Mouse (Mus musculus) sigmoid colon, adult 10 weeks (tissue): ENCODE measurements around the gene Olfr136. TPM values are rescaled to one million over a fixed set of nuclear protein-coding genes. Genes with fewer than 3 reads are reported as not detected.

Experiments used
- polyA plus RNA-seq: library from polyadenylated mRNA; stranded (reverse); fragments of 350-450 nt; fragmentation: Illumina TruSeq; extraction: RNeasy Lipid Tissue Mini Kit (QIAGEN cat#74804); gene quantifications from one replicate; pipeline ENCODE4 v1.2.3, GENCODE M21; 2014; ENCODE audit warnings: low read depth, low replicate concordance

Gene Olfr136
- polyA plus RNA-seq = not detected

DNA sequence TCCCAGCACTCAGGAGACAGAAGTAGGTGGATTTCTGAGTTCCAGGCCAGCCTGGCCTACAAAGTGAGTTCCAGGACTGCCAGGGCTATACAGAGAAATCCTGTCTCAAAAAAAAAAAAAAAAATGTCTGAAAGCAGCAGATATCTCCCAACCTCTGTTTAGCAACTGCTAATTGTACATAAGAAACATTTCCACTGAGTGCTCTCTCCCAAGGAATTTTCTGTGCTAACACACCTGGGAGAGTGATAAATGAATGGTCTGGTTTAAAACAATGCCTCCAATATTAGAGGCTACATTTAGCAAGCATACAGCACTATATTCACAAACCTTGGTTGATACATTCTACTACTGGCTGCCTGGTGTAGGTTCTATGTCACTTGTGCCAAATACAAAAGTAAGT lies at the start of gene Olfr136:
Gene Olfr136, plus strand, starts transcription at position 301 of the 400 bp plus-strand sequence.

DNA sequence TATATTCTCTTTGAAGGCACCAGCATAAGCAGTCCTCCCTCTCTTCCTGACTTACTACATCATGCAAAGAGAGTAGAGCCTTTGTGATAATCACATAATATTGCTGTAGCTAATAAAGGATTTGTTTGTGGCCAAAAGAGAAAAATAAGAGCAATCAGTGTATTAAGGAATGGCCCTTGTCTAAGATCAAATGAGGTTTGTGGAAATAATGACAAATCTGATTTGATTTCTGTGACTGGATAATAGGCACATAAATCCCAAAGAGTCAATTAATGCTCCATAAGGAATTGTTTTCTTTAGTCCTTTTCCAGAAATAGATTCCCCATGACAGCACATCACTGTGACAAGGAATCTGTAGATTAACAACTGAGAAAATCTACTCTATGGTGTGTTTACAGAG lies 22.2 kb upstream of the Olfr136 start, which contains the start of gene Olfr137:
Gene Olfr137, minus strand, starts transcription at position 101 of the 400 bp plus-strand sequence.

Other genes starting within 250 kb of the Olfr136 start
- not detected for gene Olfr131, start 241.1 kb upstream of the Olfr136 start, polyA plus RNA-seq
- gene Olfr132, start 195.3 kb upstream of the Olfr136 start, polyA plus RNA-seq = not detected
- gene Olfr133, start 184.6 kb upstream of the Olfr136 start, polyA plus RNA-seq = not detected
- not detected for gene Olfr134, start 158.4 kb upstream of the Olfr136 start, polyA plus RNA-seq
- not detected for gene Olfr135, start 125.5 kb upstream of the Olfr136 start, polyA plus RNA-seq
- not detected for gene Olfr138, start 68.8 kb upstream of the Olfr136 start, polyA plus RNA-seq
- gene Olfr137, start 22.3 kb upstream of the Olfr136 start, polyA plus RNA-seq = not detected
- not detected for gene Esp36, start 90.4 kb downstream of the Olfr136 start, polyA plus RNA-seq
- gene Esp34, start 224.4 kb downstream of the Olfr136 start, polyA plus RNA-seq = not detected